Mouse (Mus musculus) embryonic stem cell, embryonic (primary cell): ENCODE data around the gene Ing1.
"Not testable (repeated sequence)": the region's sequence is repeated elsewhere in the genome, so short reads cannot be mapped to it uniquely, and the experiment has no call there.

Experiments used
- CTCF ChIA-PET, 4 experiments: fragments of 300-600 bp in 2 of 4; fragments of 350-600 bp in 2 of 4; sonication (Branson Sonifier 250); formaldehyde crosslinking; loops; one replicate each; lab custom pipeline; 2022; ENCODE audit warnings: inconsistent platforms in 2 of 4; lab: Charles Lee
- POLR2A ChIA-PET, 4 experiments: fragments of 300-600 bp in 2 of 4; fragments of 350-600 bp in 2 of 4; sonication (Branson Sonifier 250); formaldehyde crosslinking; loops; one replicate each; lab custom pipeline; 2022; ENCODE audit warnings: antibody characterized with exemption in 4 of 4, inconsistent platforms in 1 of 4; lab: Charles Lee

Gene Ing1

DNA sequence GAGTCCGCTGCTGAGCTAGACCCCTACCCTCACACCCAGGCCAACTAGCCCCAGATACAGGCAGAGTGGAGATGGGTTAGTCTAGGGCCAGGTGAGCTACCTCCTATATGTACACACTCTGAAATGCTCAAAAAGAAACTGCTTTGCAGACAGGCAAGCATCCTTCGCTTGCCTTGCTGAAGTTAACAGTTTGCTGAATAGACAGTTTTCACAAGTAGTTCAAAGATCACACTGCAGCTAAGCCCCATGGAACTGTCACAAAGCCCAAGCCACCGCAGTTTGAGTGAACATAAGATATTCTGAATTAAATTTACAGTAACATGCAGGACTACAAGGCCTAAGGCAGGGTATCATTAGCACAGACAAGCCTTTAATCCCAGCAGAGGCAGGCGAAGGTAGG is 16.3 kb upstream of the Ing1 start:
- CTCF ChIA-PET = interaction anchor here in 1 of 4 experiments (1.6 kb wide), 1 partner anchor 8 kb away, joined by 6 read pairs; no protein-coding TSS in a partner anchor
- POLR2A ChIA-PET = interaction anchor here in 2 of 4 experiments (1.0 to 13.8 kb wide), 4 partner anchors 8 to 19 kb away, joined by 3 to 181 read pairs (median 8); partner anchors contain the start of gene Ing1 (in 2 of the 2)

- ChIA-PET POLR2A (interaction anchor here in 3 of 4 experiments (0.7 to 13.8 kb wide), 7 partner anchors 10 to 42 kb away, joined by 3 to 181 read pairs (median 3); partner anchors contain the start of gene Ing1 (in 1 of the 3)), CTCF (interaction anchor here in 3 of 4 experiments (0.5 to 0.7 kb wide), 3 partner anchors 10 to 53 kb away, joined by 3 to 5 read pairs (median 3); no protein-coding TSS in a partner anchor)
These were observed 15.2 kb upstream of the Ing1 start for GRCm38 (mm10) chr8:11540182-11540581.

DNA sequence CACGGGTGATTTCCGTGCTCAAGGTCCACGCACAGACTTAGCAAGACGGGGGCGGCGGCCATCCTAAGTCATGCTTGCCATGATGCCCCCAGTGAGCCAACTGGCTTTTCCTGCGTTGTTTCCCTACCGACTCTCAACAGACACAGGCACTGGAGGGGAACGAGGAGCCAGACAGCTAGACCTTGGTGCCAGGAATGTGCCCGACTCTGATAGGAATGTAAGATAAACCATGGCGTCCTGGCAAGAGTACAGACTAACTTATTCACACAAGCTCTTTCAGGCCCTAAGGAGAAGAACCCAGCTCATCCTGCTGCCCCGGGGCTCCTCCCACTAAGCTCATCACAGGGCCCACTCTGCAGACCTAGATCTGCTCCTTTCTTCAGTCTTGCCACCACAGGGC is 13.3 kb upstream of the Ing1 start:
- POLR2A ChIA-PET = interaction anchor here in 3 of 4 experiments (0.7 to 13.8 kb wide), 9 partner anchors 12 to 64 kb away, joined by 3 to 181 read pairs (median 4); partner anchors contain the start of genes Ing1 (in 3 of the 3) and Rab20 (in 1 of the 3)
- CTCF ChIA-PET = interaction anchor here in 1 of 4 experiments (0.7 kb wide), 1 partner anchor 35 kb away, joined by 3 read pairs; no protein-coding TSS in a partner anchor

GRCm38 (mm10) chr8:11542866-11543265 is 12.5 kb upstream of the Ing1 start:
- ChIA-PET POLR2A (interaction anchor here in 3 of 4 experiments (0.7 to 13.8 kb wide), 8 partner anchors 13 to 159 kb away, joined by 3 to 181 read pairs (median 4); partner anchors contain the start of genes Ing1 (in 2 of the 3) and Rab20 (in 1 of the 3)), CTCF (interaction anchor here in 1 of 4 experiments (0.8 kb wide), 1 partner anchor 13 kb away, joined by 3 read pairs; no protein-coding TSS in a partner anchor)

DNA sequence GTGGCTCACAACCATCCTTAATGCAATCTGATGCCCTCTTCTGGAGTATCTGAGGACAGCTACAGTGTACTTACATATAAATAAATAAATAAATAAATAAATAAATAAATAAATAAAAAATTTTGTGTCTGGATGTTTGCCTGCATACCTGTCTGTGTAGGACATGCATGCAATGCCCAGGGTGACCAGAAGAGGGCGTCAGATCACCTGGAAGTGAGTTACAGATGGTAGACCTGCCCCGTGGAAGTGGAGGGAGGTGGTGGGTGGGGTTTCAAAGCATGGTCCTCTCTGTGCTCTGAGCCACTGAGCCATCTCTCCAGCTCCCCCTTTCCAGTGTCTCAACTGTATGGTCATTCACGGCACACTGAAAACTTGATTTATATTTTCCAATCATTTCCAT is 11.0 kb upstream of the Ing1 start:
- CTCF ChIA-PET = interaction anchor here in 2 of 4 experiments (0.6 to 0.8 kb wide), 3 partner anchors 11 to 225 kb away, joined by 3 to 6 read pairs (median 5); no protein-coding TSS in a partner anchor

DNA sequence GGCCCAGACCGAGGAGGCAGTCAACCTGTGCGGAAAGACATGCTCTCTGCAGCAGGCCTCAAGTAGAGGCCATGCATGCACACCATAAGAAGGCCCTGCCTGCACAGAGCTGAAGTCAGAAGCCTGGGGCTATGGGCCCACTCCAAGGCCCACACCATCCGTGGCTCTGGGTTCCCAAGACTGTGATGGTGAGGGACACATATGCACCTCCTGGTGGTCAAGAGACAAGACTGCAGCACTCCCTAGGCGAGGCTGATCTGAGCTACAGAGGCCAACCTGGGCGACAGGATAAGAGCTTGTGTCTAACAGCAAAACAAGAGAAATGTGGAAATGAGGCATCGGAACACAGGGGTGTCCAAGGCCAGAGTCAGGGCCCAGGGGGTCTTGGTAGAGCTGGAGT is 8.3 kb upstream of the Ing1 start:
- ChIA-PET POLR2A (interaction anchor here (0.5 to 13.8 kb wide), 20 partner anchors 8 to 346 kb away, joined by 3 to 181 read pairs (median 4); partner anchors contain the start of genes Ing1 (in 4 of the 4), Ankrd10 (in 2 of the 4) and 1700016D06Rik (in 1 of the 4)), CTCF (interaction anchor here in 3 of 4 experiments (0.6 to 2.4 kb wide), 30 partner anchors 8 to 377 kb away, joined by 3 to 16 read pairs (median 3); partner anchors contain the start of genes Ing1 (in 2 of the 3), 1700016D06Rik (in 1 of the 3) and Ankrd10 (in 1 of the 3))

More for the DNA sequence above, 11.0 kb upstream of the Ing1 start:
- POLR2A ChIA-PET = interaction anchor here in 3 of 4 experiments (1.0 to 13.8 kb wide), 5 partner anchors 11 to 157 kb away, joined by 3 to 181 read pairs (median 4); partner anchors contain the start of gene Ing1 (in 3 of the 3)

GRCm38 (mm10) chr8:11549706-11550105 is 5.7 kb upstream of the Ing1 start:
- ChIA-PET CTCF (interaction anchor here (0.6 to 1.2 kb wide), 6 partner anchors 9 to 173 kb away, joined by 3 to 4 read pairs (median 4); no protein-coding TSS in a partner anchor), POLR2A (interaction anchor here in 2 of 4 experiments (0.8 to 1.6 kb wide), 6 partner anchors 8 to 85 kb away, joined by 3 to 6 read pairs (median 3); partner anchors contain the start of gene Ankrd10 (in 1 of the 2))

DNA sequence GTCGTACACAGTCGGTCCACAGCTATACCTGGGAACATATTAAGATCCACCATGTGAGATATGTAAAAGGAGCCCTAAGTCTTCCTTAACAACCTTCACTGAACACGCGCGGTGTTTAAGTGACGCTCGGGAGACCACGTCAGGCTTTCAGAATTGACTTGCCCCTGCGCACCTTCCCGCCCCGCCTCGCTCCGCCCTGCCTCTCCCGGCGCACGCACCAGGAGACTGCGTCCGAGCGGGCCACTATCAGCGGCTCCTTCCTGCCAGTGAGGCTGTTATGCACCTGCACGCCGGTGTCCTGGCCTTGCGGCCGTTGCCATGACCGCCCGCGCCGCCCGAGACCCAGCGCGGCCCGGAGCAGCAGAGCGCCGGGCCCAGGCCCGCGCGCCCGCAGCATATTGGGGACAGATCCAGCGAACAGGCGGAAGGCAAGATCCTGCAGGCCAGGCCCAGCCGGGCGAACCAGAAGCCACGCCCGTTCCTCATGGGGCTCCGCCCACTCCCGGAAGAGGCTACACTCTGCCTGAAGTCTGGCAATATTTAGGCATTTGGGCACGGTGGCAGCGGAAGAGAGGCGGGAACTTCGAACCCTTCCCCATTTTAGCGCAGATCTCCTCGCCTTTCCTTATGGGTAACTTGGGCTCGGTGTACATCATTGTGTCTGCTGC is 5.0 kb upstream of the Ing1 start, which contains the start of gene Cars2:
Gene Cars2 (minus strand): TSS at position 503 of the 668 bp plus-strand sequence.
- POLR2A ChIA-PET = interaction anchor here in 3 of 4 experiments (0.6 to 1.2 kb wide), 6 partner anchors 10 to 85 kb away, joined by 3 to 4 read pairs (median 3); partner anchors contain the start of gene Ankrd10 (in 1 of the 3)
- CTCF ChIA-PET = interaction anchor here in 3 of 4 experiments (0.8 to 1.2 kb wide), 5 partner anchors 10 to 162 kb away, joined by 3 to 4 read pairs (median 4); no protein-coding TSS in a partner anchor

GRCm38 (mm10) chr8:11551497-11551896 is 3.9 kb upstream of the Ing1 start:
- CTCF ChIA-PET = not testable (repeated sequence)
- POLR2A ChIA-PET = interaction anchor here in 2 of 4 experiments (0.7 to 8.3 kb wide), 8 partner anchors 10 to 372 kb away, joined by 3 to 181 read pairs (median 7); partner anchors contain the start of genes Ankrd10 (in 2 of the 2), 1700016D06Rik (in 1 of the 2) and Naxd (in 1 of the 2)

DNA sequence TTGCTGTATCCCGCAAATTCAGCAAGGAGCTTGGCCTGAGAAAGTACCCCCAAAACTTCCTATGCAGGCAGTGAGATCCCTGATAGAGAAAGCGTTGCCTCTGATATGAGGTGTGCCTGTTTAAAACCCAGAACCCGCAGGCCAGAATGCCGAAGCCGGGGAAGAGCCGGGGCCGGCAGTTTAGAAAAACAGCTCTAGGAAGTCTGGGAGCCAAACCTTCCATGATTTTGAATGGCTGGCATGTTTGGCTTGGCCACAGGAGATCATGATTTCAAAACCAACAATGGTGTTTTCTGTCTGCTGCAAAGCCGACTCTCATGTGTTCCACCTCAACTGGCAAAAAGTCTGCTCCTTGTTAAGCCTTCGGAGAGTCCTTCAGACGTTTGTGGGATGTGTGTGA is 3.0 kb upstream of the Ing1 start:
- ChIA-PET CTCF (no interaction called here), POLR2A (interaction anchor here in 3 of 4 experiments (0.6 to 8.3 kb wide), 17 partner anchors 11 to 558 kb away, joined by 3 to 181 read pairs (median 3); partner anchors contain the start of genes Ankrd10 (in 2 of the 3), 1700016D06Rik (in 1 of the 3) and Naxd (in 1 of the 3))

DNA sequence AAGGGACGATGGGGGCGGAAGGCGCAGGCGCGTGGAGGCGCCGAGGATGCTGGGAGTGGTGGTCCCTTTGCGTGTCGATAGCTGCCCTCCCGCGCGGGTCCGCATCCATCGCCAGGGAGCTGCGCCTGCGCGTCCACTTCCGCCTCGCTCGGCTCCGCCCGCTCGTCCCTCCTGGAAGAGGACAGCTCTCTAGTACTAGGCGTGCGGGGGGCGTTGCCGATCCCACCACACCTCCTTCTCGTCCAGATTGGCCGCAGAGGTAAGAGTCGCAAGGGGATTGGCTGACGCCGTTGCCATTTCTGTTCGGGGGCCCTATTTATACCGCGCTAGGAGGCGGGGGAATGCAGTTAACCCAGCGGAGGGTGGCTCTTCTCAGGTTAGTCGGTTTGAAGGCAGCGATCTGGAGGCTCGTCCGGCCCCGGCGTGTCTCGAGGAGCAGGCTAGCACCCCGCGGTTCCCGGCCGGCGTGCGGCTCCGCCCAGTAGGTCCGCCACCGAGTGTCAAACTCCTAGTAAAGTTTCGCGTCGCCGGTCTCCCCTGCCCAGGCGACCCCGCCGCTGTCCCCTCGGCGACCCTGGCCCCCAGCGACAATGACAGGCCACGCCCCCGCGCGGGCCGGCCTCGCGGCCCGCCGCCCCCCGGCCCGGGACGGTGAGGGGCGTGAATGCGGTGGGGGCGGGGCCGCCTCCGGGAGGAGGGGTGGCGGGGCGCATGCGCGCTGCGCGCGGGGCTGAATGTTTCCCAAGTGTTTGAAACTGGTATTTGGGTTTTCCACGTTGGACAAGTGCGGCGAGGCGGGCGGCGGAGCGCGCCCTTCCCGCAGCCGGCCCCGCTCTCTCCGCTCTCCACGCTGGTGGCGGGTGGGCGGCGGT is 585 bp downstream of the Ing1 start:
- CTCF ChIA-PET = interaction anchor here (0.6 to 1.3 kb wide), 7 partner anchors 9 to 853 kb away, joined by 3 to 10 read pairs (median 3); partner anchors contain the start of gene Naxd (in 1 of the 4)
- POLR2A ChIA-PET = interaction anchor here (0.5 to 8.3 kb wide), 148 partner anchors 8 to 1649 kb away, joined by 3 to 189 read pairs (median 4); partner anchors contain the start of genes Ankrd10 (in 3 of the 4), Naxd (in 3 of the 4), 1700016D06Rik (in 2 of the 4) and Col4a1 (in 2 of the 4)

- POLR2A ChIA-PET = interaction anchor here (0.6 to 8.3 kb wide), 49 partner anchors 8 to 1642 kb away, joined by 3 to 189 read pairs (median 6); partner anchors contain the start of genes Ankrd10 (in 2 of the 4), Col4a1 (in 1 of the 4), Col4a2 (in 1 of the 4) and Naxd (in 1 of the 4)
- CTCF ChIA-PET = interaction anchor here in 2 of 4 experiments (0.6 to 1.2 kb wide), 2 partner anchors 17 to 50 kb away, joined by 4 to 5 read pairs; no protein-coding TSS in a partner anchor
These were observed 1.5 kb downstream of the Ing1 start for GRCm38 (mm10) chr8:11556691-11557423.

- ChIA-PET CTCF (interaction anchor here in 2 of 4 experiments (0.6 to 1.2 kb wide), 3 partner anchors 10 to 51 kb away, joined by 3 to 8 read pairs (median 4); no protein-coding TSS in a partner anchor), POLR2A (interaction anchor here in 3 of 4 experiments (0.6 to 8.3 kb wide), 78 partner anchors 8 to 946 kb away, joined by 3 to 189 read pairs (median 5); partner anchors contain the start of genes Ankrd10 (in 3 of the 3), Col4a1 (in 1 of the 3), Col4a2 (in 1 of the 3) and Naxd (in 1 of the 3))
These were observed 2.0 kb downstream of the Ing1 start for GRCm38 (mm10) chr8:11557424-11557767.

GRCm38 (mm10) chr8:11557768-11558629 is 2.6 kb downstream of the Ing1 start:
- ChIA-PET CTCF (interaction anchor here in 2 of 4 experiments (0.6 to 1.2 kb wide), 4 partner anchors 11 to 65 kb away, joined by 3 to 8 read pairs (median 4); no protein-coding TSS in a partner anchor), POLR2A (interaction anchor here in 3 of 4 experiments (0.6 to 8.3 kb wide), 83 partner anchors 9 to 944 kb away, joined by 3 to 189 read pairs (median 4); partner anchors contain the start of genes Ankrd10 (in 3 of the 3), Col4a1 (in 1 of the 3), Col4a2 (in 1 of the 3) and Naxd (in 1 of the 3))
